Mouse (Mus musculus) spleen, embryonic (tissue): ENCODE results near the gene F5.

Source experiments
- CTCF ChIA-PET: fragments of 350-600 bp; sonication (Branson Sonifier 250); formaldehyde crosslinking; loops from one replicate; lab custom pipeline; 2022; lab: Charles Lee

The F5 gene

DNA sequence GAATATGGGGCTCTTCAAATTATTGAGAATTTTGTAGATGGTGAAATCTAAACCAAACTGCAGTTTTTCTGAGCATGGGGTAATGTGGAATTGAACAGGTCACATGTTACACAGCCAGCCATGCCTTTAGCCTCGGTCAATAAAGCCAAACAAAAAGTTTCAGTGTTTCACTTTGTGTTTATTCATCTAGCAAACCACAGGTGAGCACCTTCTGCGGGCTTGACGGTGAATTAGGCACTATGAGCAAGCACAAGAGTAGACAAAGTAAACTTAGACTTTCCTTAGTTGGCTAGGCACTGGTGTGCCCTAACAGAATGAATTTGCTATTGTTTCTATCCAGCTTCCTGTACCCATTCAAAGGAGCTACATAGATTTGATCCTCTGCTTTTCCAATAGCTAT is 3.3 kb downstream of the F5 start:
- CTCF ChIA-PET = no interaction called here

GRCm38 (mm10) chr1:164158571-164158970 is 6.9 kb downstream of the F5 start:
- CTCF ChIA-PET = no interaction called here

DNA sequence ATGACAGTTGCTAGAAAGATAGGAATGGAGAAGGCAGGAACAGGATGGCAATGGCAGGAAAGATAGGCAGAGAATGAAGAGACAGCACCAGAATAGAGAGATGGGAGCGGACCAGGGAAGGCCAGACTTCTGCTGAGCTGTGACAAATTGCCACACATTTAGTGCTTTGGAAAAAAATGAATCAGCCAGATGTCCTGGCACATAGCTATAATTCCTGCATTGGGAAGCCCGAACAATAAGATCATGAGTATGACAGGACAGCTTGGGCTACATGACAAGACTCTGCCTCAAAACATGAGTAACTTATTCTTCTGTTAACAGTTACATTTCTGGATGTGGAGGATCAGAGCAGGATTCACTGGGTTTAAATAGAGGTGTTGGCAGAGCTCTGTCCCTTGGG is 8.1 kb downstream of the F5 start:
- CTCF ChIA-PET = no interaction called here

- CTCF ChIA-PET = no interaction called here
Observed at GRCm38 (mm10) chr1:164162745-164163144, 11.1 kb downstream of the F5 start.

- CTCF ChIA-PET = no interaction called here
Observed at GRCm38 (mm10) chr1:164168818-164169217, 17.2 kb downstream of the F5 start.

DNA sequence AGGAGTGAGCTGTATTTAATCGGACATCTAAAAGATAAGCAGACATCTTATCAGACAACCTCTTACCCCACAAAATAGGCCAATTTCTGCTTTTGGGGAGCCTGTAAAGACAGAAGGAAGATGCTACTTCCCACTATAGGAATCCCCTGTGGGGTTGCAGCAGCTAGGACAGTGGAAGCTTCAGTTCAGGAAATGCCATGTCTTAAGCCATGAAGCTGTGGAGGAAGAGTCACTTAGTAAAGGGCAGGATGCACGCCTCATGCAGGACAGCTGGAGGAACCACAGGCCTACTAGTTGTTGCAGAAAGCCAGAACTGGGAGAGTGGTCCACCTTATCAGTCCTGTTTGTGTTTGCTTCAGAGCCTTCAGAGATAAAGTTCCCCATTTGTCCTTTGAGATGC is 18.8 kb downstream of the F5 start:
- CTCF ChIA-PET = interaction anchor here (0.7 kb wide), 1 partner anchor 21 kb away, joined by 3 read pairs; no protein-coding TSS in a partner anchor

GRCm38 (mm10) chr1:164173145-164173544 is 21.5 kb downstream of the F5 start:
- CTCF ChIA-PET = no interaction called here

- CTCF ChIA-PET = no interaction called here
Observed at GRCm38 (mm10) chr1:164176856-164177255, 25.2 kb downstream of the F5 start.

DNA sequence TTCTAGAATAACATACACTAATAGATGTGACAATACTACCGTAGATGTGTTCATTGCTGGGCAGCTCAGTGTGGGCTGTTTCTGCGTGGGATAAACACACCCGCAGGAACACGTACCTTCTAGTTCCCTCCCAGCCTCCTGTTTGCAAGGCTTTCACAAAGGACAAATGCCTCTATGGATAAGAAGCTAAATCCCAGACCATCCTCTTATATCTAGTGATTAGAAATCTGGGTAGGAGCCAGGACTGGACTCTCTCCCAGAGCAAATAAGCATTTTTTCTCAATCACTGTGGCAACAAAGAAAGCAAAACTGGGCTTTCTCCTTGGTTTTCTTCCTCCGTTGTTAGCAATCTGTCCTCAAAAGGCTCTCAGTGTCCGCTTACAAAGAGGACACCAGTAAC is 26.8 kb downstream of the F5 start:
- CTCF ChIA-PET = no interaction called here

DNA sequence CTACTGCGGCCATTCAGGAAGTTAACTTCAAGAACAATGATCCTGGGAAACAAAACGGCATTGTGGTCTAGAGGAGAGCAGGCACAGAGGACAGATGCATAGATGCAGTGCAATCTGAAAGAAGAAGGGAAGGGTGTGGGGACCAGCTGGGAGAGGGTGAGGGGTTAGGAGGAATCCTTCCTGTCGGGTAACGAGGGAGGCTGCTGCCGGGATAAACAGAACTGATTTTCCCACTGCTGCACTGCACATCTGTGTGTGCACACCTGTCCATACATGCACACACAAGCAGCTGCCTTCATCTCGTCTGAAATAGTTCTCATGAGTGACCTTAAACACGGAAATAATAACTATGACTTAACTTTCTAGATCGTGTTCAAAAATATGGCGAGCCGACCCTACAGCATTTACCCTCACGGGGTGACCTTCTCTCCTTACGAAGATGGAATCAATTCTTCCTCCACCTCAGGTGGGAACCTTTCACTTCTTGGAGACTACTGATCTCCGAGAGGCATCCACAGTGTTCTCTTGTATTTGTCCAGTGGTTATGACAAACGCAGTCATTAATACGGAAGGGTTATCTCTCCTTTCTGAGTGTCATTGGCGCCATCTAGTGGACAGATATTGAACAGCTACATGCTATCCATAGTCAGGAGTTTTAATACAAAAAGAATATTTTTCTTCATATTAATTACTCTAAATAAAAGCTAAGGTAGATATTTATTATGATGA is 32.7 kb downstream of the F5 start:
- CTCF ChIA-PET = interaction anchor here (0.6 kb wide), 1 partner anchor 17 kb away, joined by 3 read pairs; no protein-coding TSS in a partner anchor

- CTCF ChIA-PET = interaction anchor here (0.6 kb wide), 1 partner anchor 17 kb away, joined by 3 read pairs; no protein-coding TSS in a partner anchor
Observed at GRCm38 (mm10) chr1:164184871-164185223, 33.2 kb downstream of the F5 start.

GRCm38 (mm10) chr1:164185316-164185715 is 33.7 kb downstream of the F5 start:
- CTCF ChIA-PET = no interaction called here

DNA sequence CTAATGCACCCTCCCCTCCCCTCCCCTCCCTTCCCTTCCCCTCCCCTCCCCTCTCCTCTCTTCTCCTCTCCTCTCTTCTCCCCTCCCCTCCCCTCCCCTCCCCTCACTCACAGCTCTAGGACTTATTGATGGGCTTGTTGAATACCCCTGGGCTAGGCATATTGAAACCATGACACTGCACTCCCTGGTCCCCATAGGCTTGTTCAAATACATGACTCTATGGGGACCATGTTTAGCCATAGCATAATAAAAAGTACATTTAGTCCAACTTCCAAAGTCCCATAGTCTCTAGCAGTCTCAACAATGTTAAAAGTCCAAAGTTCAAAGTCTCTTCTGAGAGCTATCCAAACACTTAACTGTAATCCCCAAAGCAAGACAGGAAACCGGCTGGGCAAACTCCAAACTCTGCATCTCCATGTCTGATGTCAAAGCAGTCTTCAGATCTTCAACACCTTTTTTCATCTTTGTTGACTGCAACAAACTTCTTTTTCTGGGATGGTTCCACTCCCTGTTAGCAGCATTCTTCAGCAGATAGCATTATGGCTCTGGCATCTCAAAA is 35.4 kb downstream of the F5 start:
- CTCF ChIA-PET = no interaction called here

GRCm38 (mm10) chr1:164199551-164199950 is 47.9 kb downstream of the F5 start:
- CTCF ChIA-PET = no interaction called here

GRCm38 (mm10) chr1:164208437-164208836 is 56.8 kb downstream of the F5 start:
- CTCF ChIA-PET = no interaction called here

- CTCF ChIA-PET = no interaction called here
Observed at GRCm38 (mm10) chr1:164210899-164211298, 59.3 kb downstream of the F5 start.

- CTCF ChIA-PET = no interaction called here
Observed at GRCm38 (mm10) chr1:164212686-164213085, 61.0 kb downstream of the F5 start.

- CTCF ChIA-PET = no interaction called here
Observed at GRCm38 (mm10) chr1:164214190-164214589, 62.6 kb downstream of the F5 start.

GRCm38 (mm10) chr1:164215097-164215496 is 63.5 kb downstream of the F5 start:
- CTCF ChIA-PET = no interaction called here

- CTCF ChIA-PET = no interaction called here
Observed at GRCm38 (mm10) chr1:164215540-164215939, 63.9 kb downstream of the F5 start.

GRCm38 (mm10) chr1:164217791-164218685 is 66.4 kb downstream of the F5 start:
- CTCF ChIA-PET = no interaction called here

DNA sequence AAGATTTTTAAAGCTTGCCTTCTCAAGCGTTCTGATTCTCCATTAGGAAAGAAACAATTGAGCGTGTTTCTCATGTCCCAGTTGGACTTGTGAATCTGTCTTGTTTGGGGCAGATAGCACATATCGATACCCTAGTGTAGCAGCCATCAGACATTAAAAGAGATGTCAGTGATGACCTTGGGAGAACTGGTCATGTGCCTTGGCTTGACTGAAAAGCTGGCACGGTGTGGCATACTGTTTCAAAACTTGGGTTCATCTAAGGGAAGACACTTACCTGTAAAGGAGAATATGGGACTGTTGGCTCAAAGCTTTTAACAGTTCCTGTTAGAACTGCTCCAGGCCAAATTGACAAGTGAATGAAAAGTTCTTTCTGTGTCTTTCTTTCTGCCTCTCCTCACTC is 68.6 kb downstream of the F5 start:
- CTCF ChIA-PET = no interaction called here

GRCm38 (mm10) chr1:164223089-164223488 is 71.5 kb downstream of the F5 start:
- CTCF ChIA-PET = no interaction called here
